Mouse (Mus musculus) limb, embryonic 13.5 days (tissue): ENCODE data around the gene Slc16a12. TPM values are rescaled to one million over a fixed set of nuclear protein-coding genes. Genes with fewer than 3 reads are reported as not detected.
A peak's percentile ranks its signal among the peaks of the same experiment; 100 is the strongest.
"Not testable (repeated sequence)": the region's sequence is repeated elsewhere in the genome, so short reads cannot be mapped to it uniquely, and the experiment has no call there.

Experiments
- ATAC-seq: fragments of 200-750 bp; cut with Nextera tagmentation; 2 replicates; pipeline ENCODE4 v1.8.0; 2017; ENCODE audit warnings: low read depth, moderate number of reproducible peaks, moderate TSS enrichment; ENCODE audit not compliant: low FRiP score
- H3K27ac ChIP-seq: fragments of 300-500 bp; sonication (generic); 2 replicates; pipeline ENCODE4 v1.5.1; 2015; ENCODE audit warnings: inconsistent platforms, mild to moderate bottlenecking, moderate library complexity
- H3K27me3 ChIP-seq: fragments of 300-500 bp; sonication (generic); 2 replicates; pipeline ENCODE4 v1.6.1; 2015; ENCODE audit warnings: mild to moderate bottlenecking, inconsistent platforms
- H3K36me3 ChIP-seq: fragments of 300-500 bp; sonication (generic); 2 replicates; pipeline ENCODE4 v1.6.1; 2015; ENCODE audit warnings: inconsistent platforms, mild to moderate bottlenecking, moderate library complexity
- H3K4me1 ChIP-seq: fragments of 300-500 bp; sonication (generic); 2 replicates; pipeline ENCODE4 v1.6.1; 2015; ENCODE audit warnings: inconsistent platforms
- H3K4me2 ChIP-seq: fragments of 300-500 bp; sonication (generic); replicated peaks from 2 replicates; pipeline ENCODE4 v1.6.1; 2015; ENCODE audit warnings: inconsistent platforms, mild to moderate bottlenecking, moderate library complexity
- H3K4me3 ChIP-seq: fragments of 300-500 bp; sonication (generic); 2 replicates; pipeline ENCODE4 v1.5.1; 2015; ENCODE audit warnings: moderate library complexity, mild to moderate bottlenecking, inconsistent platforms
- H3K9ac ChIP-seq: fragments of 300-500 bp; sonication (generic); 2 replicates; pipeline ENCODE4 v1.6.1; 2015; ENCODE audit warnings: mild to moderate bottlenecking, inconsistent platforms
- H3K9me3 ChIP-seq: fragments of 300-500 bp; sonication (generic); 2 replicates; pipeline ENCODE4 v1.6.1; 2016; ENCODE audit warnings: inconsistent platforms
- WGBS: fragments of 180-500 bp; shearing (Covaris S2); methylation state at CpG from one replicate; pipeline ENCODE4 v1.1.7; 2015; 5-methylcytosine and 5-hydroxymethylcytosine counted together
- polyA plus RNA-seq: library from polyadenylated mRNA; unstranded; fragments of >200 nt; fragmentation: Nextera tagmentation; extraction: Ambion mirVana; gene quantifications from 2 replicates; pipeline ENCODE4 v1.2.1, GENCODE M21; 2015

The Slc16a12 gene
- polyA plus RNA-seq, 1 experiment from 2014 or later, result 0.55 TPM

DNA sequence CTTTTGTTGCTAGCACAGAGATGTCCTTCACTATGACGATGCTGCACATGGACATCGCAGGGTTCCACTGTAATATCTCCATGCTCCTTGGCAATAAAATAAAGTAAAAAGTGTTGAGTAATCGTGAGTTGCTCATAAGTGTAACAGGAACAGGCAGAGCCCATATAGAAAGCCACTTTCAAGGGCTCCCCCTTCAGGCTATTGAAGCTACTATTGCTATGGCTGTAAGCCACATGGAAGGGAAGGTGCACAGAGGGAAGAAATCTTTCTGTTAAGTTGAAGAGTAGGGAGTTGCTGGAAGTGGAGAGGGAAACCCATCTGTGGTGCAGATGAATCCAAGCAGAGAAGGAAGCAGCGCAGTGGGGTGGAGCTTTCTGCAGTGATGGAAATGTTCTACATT lies 4.1 kb upstream of the Slc16a12 start:
- Histone ChIP-seq H3K4me2 (no peak overlapping the region), H3K4me3 (no peak overlapping the region), H3K27me3 (peaks cover 20% of the 10 kb centered on the region), H3K27ac (no peak overlapping the region), H3K9me3 (no peaks in the 10 kb centered on the region), H3K36me3 (no peaks in the 10 kb centered on the region), H3K4me1 (peaks cover 11% of the 10 kb centered on the region), H3K9ac (no peak overlapping the region)
- 74% methylated on average over 4 of the region's 4 CpGs for WGBS
- no peak for ATAC-seq

DNA sequence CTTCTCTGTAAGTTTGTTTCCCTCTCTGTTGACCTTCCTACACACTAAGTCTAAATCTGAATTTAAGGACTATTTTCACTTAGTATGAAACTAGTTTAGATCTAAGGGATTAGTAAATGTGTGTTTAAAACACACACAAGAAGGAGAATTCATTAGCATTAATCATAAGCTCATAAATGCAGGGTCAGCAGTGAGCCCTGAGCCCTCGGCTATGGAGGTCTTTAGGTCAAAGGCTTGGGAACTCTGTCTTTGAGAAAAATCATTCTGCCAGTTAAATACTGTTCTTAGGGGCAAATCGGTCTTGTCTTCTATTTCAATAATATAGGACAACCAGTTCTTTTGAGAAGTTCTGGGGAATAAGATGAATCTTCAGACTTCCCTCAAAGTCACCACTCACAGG lies 1.9 kb upstream of the Slc16a12 start:
- no peak overlapping the region for H3K27ac ChIP-seq
- H3K9ac ChIP-seq, result no peak overlapping the region
- no peaks in the 10 kb centered on the region for H3K36me3 ChIP-seq
- peaks cover 13% of the 10 kb centered on the region for H3K4me1 ChIP-seq
- peaks cover 21% of the 10 kb centered on the region for H3K27me3 ChIP-seq
- no peak for ATAC-seq
- H3K4me2 ChIP-seq, result no peak overlapping the region
- H3K4me3 ChIP-seq, result no peak overlapping the region
- WGBS, result 60% methylated on average over 2 of the region's 2 CpGs
- H3K9me3 ChIP-seq, result no peaks in the 10 kb centered on the region

DNA sequence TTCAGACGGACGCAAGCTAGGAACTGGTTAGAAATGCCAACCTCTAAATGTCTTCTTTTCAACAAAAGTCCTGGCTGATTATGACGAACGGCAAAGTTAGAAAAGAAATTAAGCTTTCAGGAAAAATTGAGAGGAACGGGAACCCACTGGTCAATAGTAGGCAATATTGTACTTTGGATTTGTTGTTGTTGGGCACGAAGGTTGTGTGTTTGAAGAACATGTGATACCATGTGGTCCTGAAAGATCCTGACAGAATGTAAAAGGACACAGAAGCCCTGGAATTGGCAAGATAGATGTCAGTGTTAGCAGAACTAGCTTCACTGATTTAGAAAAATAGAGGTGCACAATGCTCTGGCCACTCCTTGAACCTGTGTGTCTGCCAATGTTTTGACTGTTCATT lies 880 bp upstream of the Slc16a12 start:
- peaks cover 13% of the 10 kb centered on the region for H3K4me1 ChIP-seq
- H3K36me3 ChIP-seq, H3K9ac ChIP-seq, ATAC-seq, H3K9me3 ChIP-seq, H3K27ac ChIP-seq, H3K4me3 ChIP-seq, H3K4me2 ChIP-seq: not testable (repeated sequence)
- H3K27me3 ChIP-seq, result peaks cover 21% of the 10 kb centered on the region
- WGBS, result 92% methylated on average over 6 of the region's 6 CpGs

DNA sequence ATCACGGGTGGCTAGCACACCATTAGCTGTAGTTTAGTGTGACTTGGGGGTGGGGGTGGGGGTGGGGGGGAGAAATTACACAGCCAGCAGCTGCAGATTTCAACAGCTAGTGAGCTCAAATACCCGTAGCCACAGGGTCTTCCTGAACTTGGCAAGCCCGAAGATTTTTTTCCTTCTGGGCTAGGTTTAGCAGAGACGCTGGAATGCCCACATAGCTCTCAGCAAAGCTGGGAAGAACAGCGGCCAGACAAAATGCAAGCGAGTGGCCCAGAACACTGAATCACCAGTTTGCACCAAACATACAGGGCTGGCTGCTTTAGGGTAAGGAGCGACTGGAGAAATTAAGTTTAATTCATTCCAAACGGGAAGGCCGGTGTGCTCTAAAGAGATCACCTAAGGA lies 888 bp downstream of the Slc16a12 start:
- Histone ChIP-seq H3K27me3 (peaks cover 21% of the 10 kb centered on the region), H3K4me1 (peaks cover 13% of the 10 kb centered on the region), H3K9ac (no peak overlapping the region; the same call in 1 of the 2 replicates), H3K36me3 (no peaks in the 10 kb centered on the region), H3K27ac (no peak overlapping the region), H3K9me3 (no peaks in the 10 kb centered on the region), H3K4me2 (peak overlapping the region; percentile 99), H3K4me3 (peak overlapping the region; percentile 63)
- 5% methylated on average over 9 of the region's 9 CpGs for WGBS
- ATAC-seq, result peak; percentile 31; the same call in 1 of the 2 replicates

DNA sequence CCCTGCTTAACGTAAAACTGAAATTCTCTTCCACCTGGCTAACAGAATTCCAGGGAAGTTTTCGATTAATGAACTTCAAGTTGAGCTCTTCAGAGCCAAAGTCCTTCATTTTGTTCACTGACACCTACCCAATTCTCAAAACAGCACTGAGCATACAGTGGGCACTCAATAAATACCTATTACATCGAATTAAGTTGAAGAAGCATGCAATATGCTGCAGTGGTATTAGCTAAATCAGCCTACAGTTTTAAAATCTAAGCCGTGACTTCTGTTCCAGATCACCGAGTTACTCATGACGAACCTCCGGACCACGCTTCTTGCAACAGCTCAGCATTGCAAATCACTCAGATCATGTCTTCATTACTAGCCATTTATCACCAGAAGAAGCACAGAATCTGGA lies 2.1 kb downstream of the Slc16a12 start:
- H3K27ac ChIP-seq, result no peak overlapping the region
- no peak overlapping the region for H3K4me3 ChIP-seq
- H3K27me3 ChIP-seq, result peaks cover 21% of the 10 kb centered on the region
- no peaks in the 10 kb centered on the region for H3K36me3 ChIP-seq
- no peak for ATAC-seq
- H3K4me2 ChIP-seq, result no peak overlapping the region
- H3K9me3 ChIP-seq, result no peaks in the 10 kb centered on the region
- peaks cover 13% of the 10 kb centered on the region for H3K4me1 ChIP-seq
- H3K9ac ChIP-seq, result no peak overlapping the region
- 76% methylated on average over 8 of the region's 8 CpGs for WGBS

DNA sequence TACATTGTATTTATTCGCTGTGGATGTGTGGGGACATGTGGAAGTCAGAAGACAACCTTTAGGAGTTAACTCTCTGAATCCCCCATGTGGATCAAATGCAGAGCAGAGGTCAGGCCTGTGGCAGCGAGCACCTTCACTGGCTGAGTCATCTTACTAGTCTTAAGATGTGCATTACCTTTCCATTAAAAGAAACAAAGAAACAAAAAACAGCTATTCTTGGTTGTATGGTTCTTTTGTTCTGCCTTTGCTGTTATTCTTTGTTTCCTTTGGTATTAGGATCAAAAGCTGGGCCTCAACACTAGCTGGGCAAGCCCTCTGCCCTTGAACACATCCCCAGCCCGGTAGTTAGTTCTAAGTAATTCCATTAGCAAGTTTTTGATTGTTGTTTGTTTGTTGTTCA lies 9.2 kb downstream of the Slc16a12 start:
- ATAC-seq, result no peak
- H3K36me3 ChIP-seq, result no peaks in the 10 kb centered on the region
- H3K4me2 ChIP-seq, result no peak overlapping the region
- H3K9ac ChIP-seq, result no peak overlapping the region
- WGBS, result 78% methylated on average over 3 of the region's 3 CpGs
- H3K27ac ChIP-seq, result no peak overlapping the region
- H3K4me3 ChIP-seq, result no peak overlapping the region
- H3K4me1 ChIP-seq, result no peaks in the 10 kb centered on the region
- H3K9me3 ChIP-seq, result no peaks in the 10 kb centered on the region
- no peaks in the 10 kb centered on the region for H3K27me3 ChIP-seq

DNA sequence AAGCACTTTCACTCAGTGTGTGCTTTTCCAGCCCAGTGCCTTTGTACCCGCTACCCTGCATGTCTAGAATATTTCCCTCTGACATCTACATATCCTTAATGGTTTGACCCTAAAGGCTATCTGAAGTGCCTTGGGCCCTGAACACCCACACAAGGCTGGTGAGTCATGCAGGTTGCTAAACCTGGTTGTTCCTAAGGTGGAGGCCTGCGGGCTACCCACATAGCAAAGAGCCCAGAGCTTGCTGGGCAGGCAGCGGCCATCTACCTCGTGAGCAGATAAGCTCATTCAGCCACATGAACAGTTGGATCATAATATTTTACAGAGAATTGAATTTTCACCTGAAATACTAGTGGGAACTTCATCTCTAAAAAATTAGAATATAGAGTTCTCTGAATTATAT lies 11.2 kb downstream of the Slc16a12 start:
- Histone ChIP-seq H3K36me3 (no peaks in the 10 kb centered on the region), H3K9ac (no peak overlapping the region), H3K27ac (no peak overlapping the region), H3K9me3 (no peaks in the 10 kb centered on the region), H3K27me3 (no peaks in the 10 kb centered on the region), H3K4me2 (no peak overlapping the region), H3K4me3 (no peak overlapping the region), H3K4me1 (0 out of 2 replicates have a peak, but pooled peaks cover 4% of the 10 kb centered on the region)
- ATAC-seq, result no peak
- WGBS, result 90% methylated on average over 4 of the region's 4 CpGs

DNA sequence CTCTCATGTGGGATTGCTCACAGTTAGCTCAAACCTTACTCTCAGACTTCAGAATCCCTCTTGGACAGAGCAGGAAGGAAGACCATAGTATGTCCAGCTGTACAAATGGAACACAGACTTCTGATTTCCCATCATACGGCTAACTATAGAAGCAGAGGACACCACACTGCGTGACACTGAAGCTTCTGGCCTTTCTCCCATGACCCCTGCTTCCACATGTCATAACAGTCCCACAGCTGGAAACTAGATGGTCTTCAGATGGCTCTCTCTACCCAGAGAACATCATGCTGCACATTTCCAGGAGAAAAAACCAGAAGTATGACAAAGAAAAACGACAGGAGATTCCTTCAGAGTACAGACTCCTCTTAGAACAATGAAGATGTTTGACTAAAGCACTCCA lies 14.1 kb downstream of the Slc16a12 start:
- H3K4me2 ChIP-seq, result no peak overlapping the region
- H3K9ac ChIP-seq, result no peak overlapping the region
- no peaks in the 10 kb centered on the region for H3K9me3 ChIP-seq
- H3K4me1 ChIP-seq, result 0 out of 2 replicates have a peak, but pooled peaks cover 4% of the 10 kb centered on the region
- ATAC-seq, result no peak
- no peaks in the 10 kb centered on the region for H3K27me3 ChIP-seq
- no peak overlapping the region for H3K4me3 ChIP-seq
- no peaks in the 10 kb centered on the region for H3K36me3 ChIP-seq
- no peak overlapping the region for H3K27ac ChIP-seq
- 77% methylated on average over 3 of the region's 3 CpGs for WGBS

DNA sequence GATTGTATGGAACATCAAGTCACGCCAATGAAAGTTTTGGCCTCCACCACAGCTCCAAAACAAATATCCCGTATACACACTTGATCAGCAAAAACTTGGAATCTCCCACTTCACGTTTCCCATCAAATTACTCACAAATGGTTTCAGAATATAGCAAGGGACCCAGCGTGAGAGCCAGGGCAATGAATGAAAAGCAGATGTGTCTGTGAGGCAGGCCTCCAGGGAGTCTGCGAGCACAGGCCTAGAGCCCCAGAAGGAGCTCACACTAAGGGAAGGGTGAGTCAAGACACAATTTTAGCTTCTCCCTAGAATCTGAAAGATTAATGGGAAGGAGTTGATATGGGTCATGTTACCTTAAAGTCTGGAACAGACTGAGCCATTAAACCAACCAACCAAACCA lies 15.7 kb downstream of the Slc16a12 start:
- Histone ChIP-seq H3K36me3 (no peaks in the 10 kb centered on the region), H3K4me2 (no peak overlapping the region), H3K9me3 (no peaks in the 10 kb centered on the region), H3K4me3 (no peak overlapping the region), H3K4me1 (0 out of 2 replicates have a peak, but pooled peaks cover 4% of the 10 kb centered on the region), H3K9ac (no peak overlapping the region), H3K27ac (no peak overlapping the region), H3K27me3 (no peaks in the 10 kb centered on the region)
- 26% methylated on average over 5 of the region's 5 CpGs for WGBS
- no peak for ATAC-seq

DNA sequence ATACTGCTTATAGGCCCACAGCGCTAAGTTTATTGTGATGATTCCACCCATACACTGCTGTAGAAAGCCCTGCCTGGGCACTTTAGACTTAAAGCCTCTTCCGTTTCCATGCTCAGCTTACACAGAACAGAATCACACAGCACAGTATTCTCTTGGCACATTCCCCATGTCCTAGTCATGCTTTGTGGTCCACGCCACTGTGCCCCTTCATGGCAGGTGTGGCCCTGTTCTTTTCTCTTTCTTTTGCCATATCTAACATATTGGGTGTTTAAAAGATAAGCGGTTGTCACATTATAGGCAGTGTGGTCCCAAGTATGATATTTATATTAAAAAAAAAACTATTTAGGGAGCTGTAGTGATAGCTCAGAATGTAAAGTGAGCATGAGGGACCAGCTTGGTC lies 16.5 kb downstream of the Slc16a12 start:
- no peak overlapping the region for H3K9ac ChIP-seq
- no peaks in the 10 kb centered on the region for H3K36me3 ChIP-seq
- no peaks in the 10 kb centered on the region for H3K27me3 ChIP-seq
- no peak overlapping the region for H3K4me3 ChIP-seq
- H3K4me1 ChIP-seq, result 0 out of 2 replicates have a peak, but pooled peaks cover 4% of the 10 kb centered on the region
- H3K9me3 ChIP-seq, result no peaks in the 10 kb centered on the region
- H3K27ac ChIP-seq, result no peak overlapping the region
- no peak for ATAC-seq
- WGBS, result 89% methylated on average over 4 of the region's 4 CpGs
- no peak overlapping the region for H3K4me2 ChIP-seq

DNA sequence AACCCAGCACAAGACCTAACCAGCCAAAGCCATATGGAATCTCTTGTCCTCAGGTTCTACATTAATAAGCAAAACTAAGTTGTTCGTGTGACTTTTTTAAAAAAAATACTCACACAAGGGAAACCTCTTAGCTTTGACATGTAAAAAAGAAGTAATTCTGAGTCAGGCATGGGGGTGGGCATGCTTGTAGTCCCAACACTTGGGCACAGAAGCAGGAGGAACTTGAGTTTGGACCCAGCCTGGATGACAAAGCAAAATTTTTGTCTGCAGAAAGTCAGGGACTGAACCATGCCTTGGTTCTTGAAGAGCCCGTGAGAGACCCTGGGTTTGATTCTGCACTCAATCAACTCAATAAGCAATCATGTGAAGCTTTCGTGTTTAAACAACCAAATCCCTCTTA lies 17.6 kb downstream of the Slc16a12 start:
- Histone ChIP-seq H3K27me3 (no peaks in the 10 kb centered on the region), H3K36me3 (no peaks in the 10 kb centered on the region), H3K9ac (no peak overlapping the region), H3K4me2 (no peak overlapping the region), H3K4me1 (0 out of 2 replicates have a peak, but pooled peaks cover 4% of the 10 kb centered on the region), H3K9me3 (no peaks in the 10 kb centered on the region), H3K4me3 (no peak overlapping the region), H3K27ac (no peak overlapping the region)
- ATAC-seq, result no peak
- 81% methylated on average over 3 of the region's 3 CpGs for WGBS

DNA sequence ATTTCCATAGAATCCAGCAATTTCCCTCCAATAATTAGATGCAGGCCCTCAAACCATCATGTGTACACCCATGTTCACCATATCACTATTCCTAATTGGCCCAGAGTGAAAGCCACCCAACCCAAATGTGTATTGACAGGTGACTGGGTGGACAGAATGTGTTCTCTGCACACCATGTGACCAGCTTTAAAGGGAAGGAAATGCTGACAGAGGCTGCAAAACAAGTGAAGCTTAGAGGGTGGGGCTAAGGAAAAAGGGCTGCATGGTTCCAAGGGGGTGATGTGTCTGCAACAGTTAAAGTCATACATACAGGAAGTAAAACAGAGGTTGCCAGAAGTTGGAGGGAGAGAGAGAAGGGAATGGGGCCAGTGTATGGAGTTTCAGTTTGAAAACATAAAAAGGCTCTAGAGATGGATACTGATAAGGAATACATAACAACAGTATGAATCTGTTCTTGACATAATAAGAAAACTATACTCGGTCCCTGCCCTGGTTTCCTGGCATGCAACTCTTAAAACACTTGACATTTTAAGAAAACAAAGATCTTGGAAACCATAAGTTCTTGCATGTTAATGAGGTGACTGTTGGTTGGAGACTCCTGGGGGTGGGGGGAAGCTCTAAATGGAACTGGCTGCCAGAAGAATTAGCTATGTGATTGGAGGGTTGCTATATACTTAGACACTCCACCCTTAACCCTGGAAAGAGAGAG lies 20.7 kb downstream of the Slc16a12 start:
- H3K9ac ChIP-seq, result no peak overlapping the region
- ATAC-seq, result no peak
- no peak overlapping the region for H3K4me3 ChIP-seq
- H3K4me1 ChIP-seq, result 0 out of 2 replicates have a peak, but pooled peaks cover 4% of the 10 kb centered on the region
- no peak overlapping the region for H3K27ac ChIP-seq
- no peaks in the 10 kb centered on the region for H3K9me3 ChIP-seq
- WGBS, result 73% methylated on average over 1 of the region's 1 CpGs
- H3K27me3 ChIP-seq, result no peaks in the 10 kb centered on the region
- no peaks in the 10 kb centered on the region for H3K36me3 ChIP-seq
- no peak overlapping the region for H3K4me2 ChIP-seq

DNA sequence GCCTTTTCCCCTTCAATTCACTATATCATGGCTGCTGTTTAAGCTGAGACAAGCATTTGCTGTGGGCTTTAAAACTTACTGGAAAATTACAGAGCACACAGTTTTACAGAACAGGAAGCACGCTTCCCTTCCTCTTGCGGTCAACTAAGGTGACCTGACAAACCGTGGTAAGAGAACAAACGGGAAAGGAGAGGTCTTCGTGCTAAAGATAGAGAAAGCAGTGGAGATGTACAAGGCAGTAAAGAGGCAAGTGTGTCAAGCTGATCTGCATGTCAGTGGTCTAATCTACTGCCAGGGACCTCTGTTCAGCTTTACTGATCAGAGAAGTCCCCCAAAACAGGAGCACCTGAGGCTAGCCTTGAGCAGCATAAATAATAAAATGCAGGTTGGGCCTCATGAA lies 21.7 kb downstream of the Slc16a12 start:
- Histone ChIP-seq H3K27me3 (no peaks in the 10 kb centered on the region), H3K4me1 (no peaks in the 10 kb centered on the region), H3K9ac (no peak overlapping the region), H3K9me3 (no peaks in the 10 kb centered on the region), H3K27ac (no peak overlapping the region), H3K4me2 (no peak overlapping the region), H3K36me3 (no peaks in the 10 kb centered on the region), H3K4me3 (no peak overlapping the region)
- no peak for ATAC-seq
- 74% methylated on average over 5 of the region's 5 CpGs for WGBS
